Mouse (Mus musculus) ES-E14 (cell line): ENCODE results near the gene Fbp2.

Experiments used
- CHD2 ChIP-seq: IDR thresholded peaks from 2 replicates; pipeline ENCODE4 v1.6.1; 2014; ENCODE audit warnings: mild to moderate bottlenecking, low read depth, low read length, inconsistent platforms
- HCFC1 ChIP-seq: IDR thresholded peaks from 2 replicates; pipeline ENCODE4 v1.6.1; 2012; ENCODE audit warnings: low read length, inconsistent platforms, borderline replicate concordance; ENCODE audit not compliant: insufficient read depth
- MAFK ChIP-seq: IDR thresholded peaks from 2 replicates; pipeline ENCODE4 v1.6.1; 2014; ENCODE audit warnings: mild to moderate bottlenecking, low read depth, low read length, inconsistent platforms; ENCODE audit not compliant: insufficient read depth
- ZC3H11A ChIP-seq: IDR thresholded peaks from 2 replicates; pipeline ENCODE4 v1.6.1; 2012; ENCODE audit warnings: low read depth, mild to moderate bottlenecking, inconsistent platforms, low read length, borderline replicate concordance
- ZNF384 ChIP-seq: IDR thresholded peaks from 2 replicates; pipeline ENCODE4 v1.6.1; 2012; ENCODE audit warnings: low read depth, low read length, inconsistent platforms

GRCm38 (mm10) chr13:62855396-62856304 lies 2.6 kb downstream of the Fbp2 start:
- no peak for TF ChIP-seq MAFK
- no peak for TF ChIP-seq ZC3H11A
- TF ChIP-seq ZNF384 = peak; percentile 70; the same call in 1 of the 2 replicates
- no peak; the same call in 1 of the 2 replicates for TF ChIP-seq CHD2
- no peak for TF ChIP-seq HCFC1
